Mouse (Mus musculus) midbrain, embryonic 12.5 days (tissue): Measurements from ENCODE around the gene Kcnq1. TPM values are rescaled to one million over a fixed set of nuclear protein-coding genes. Genes with fewer than 3 reads are reported as not detected.

Experiments
- ATAC-seq: fragments of 200-750 bp; cut with Nextera tagmentation; 2 replicates; pipeline ENCODE4 v1.8.0; 2017; ENCODE audit warnings: low read depth, moderate TSS enrichment, moderate library complexity; ENCODE audit not compliant: low FRiP score
- H3K27ac ChIP-seq: fragments of 300-500 bp; sonication (generic); replicated peaks from 2 replicates; pipeline ENCODE4 v1.5.1; 2016; ENCODE audit warnings: mild to moderate bottlenecking
- H3K27me3 ChIP-seq: fragments of 300-500 bp; sonication (generic); 2 replicates; pipeline ENCODE4 v1.6.1; 2016; ENCODE audit warnings: mild to moderate bottlenecking
- H3K36me3 ChIP-seq: fragments of 300-500 bp; sonication (generic); 2 replicates; pipeline ENCODE4 v1.6.1; 2016
- H3K4me1 ChIP-seq: fragments of 300-500 bp; sonication (generic); 2 replicates; pipeline ENCODE4 v1.6.1; 2016
- H3K4me2 ChIP-seq: fragments of 300-500 bp; sonication (generic); replicated peaks from 2 replicates; pipeline ENCODE4 v1.6.1; 2016; ENCODE audit warnings: mild to moderate bottlenecking, moderate library complexity
- H3K4me3 ChIP-seq: fragments of 300-500 bp; sonication (generic); 2 replicates; pipeline ENCODE4 v1.5.1; 2016; ENCODE audit warnings: mild to moderate bottlenecking
- H3K9ac ChIP-seq: fragments of 300-500 bp; sonication (generic); replicated peaks from 2 replicates; pipeline ENCODE4 v1.6.1; 2016; ENCODE audit warnings: mild to moderate bottlenecking, moderate library complexity
- H3K9me3 ChIP-seq: fragments of 300-500 bp; sonication (generic); 2 replicates; pipeline ENCODE4 v1.6.1; 2016; ENCODE audit warnings: mild to moderate bottlenecking
- WGBS: fragments of 180-500 bp; shearing (Covaris S2); methylation state at CpG from one replicate; pipeline ENCODE4 v1.1.7; 2016; 5-methylcytosine and 5-hydroxymethylcytosine counted together
- polyA plus RNA-seq: library from polyadenylated mRNA; unstranded; fragments of >200 nt; fragmentation: Nextera tagmentation; extraction: Ambion mirVana; gene quantifications from 2 replicates; pipeline ENCODE4 v1.2.1, GENCODE M21; 2016

Gene Kcnq1
- polyA plus RNA-seq, 1 experiment from 2014 or later = 0.98 TPM

- Histone ChIP-seq H3K36me3 (peaks cover 41% of the 10 kb centered on the region), H3K9ac (peak within 1 kb of the TSS; percentile 85)
- peak; percentile 96 for ATAC-seq
These were observed 37.1 kb upstream of the Kcnq1 start, which contains the start of gene Tssc4 for GRCm38 (mm10) chr7:143068882-143069591. Gene Tssc4 (plus strand): TSS chr7:143069249.

GRCm38 (mm10) chr7:143069751-143070400, 36.3 kb upstream of the Kcnq1 start:
- peaks cover 33% of the 10 kb centered on the region for H3K36me3 ChIP-seq
- WGBS = 11% methylated on average over 30 of the region's 30 CpGs
- peaks cover 30% of the 10 kb centered on the region for H3K4me1 ChIP-seq
- H3K27ac ChIP-seq = peak overlapping the region; percentile 69
- H3K4me3 ChIP-seq = peak overlapping the region; percentile 64
- no peak for ATAC-seq
- H3K4me2 ChIP-seq = peak overlapping the region; percentile 100
- peak overlapping the region; percentile 85 for H3K9ac ChIP-seq
- no peaks in the 10 kb centered on the region for H3K9me3 ChIP-seq
- H3K27me3 ChIP-seq = no peaks in the 10 kb centered on the region

More at GRCm38 (mm10) chr7:143068882-143069591, 37.1 kb upstream of the Kcnq1 start, which contains the start of gene Tssc4:
- peak within 1 kb of the TSS; percentile 94 for H3K27ac ChIP-seq
- no peaks in the 10 kb centered on the region for H3K27me3 ChIP-seq
- H3K9me3 ChIP-seq = no peaks in the 10 kb centered on the region
- peak within 1 kb of the TSS; percentile 100 for H3K4me2 ChIP-seq
- under 1% methylated on average over 51 of the region's 51 CpGs for WGBS
- H3K4me1 ChIP-seq = peaks cover 30% of the 10 kb centered on the region
- peak within 1 kb of the TSS; percentile 64 for H3K4me3 ChIP-seq

GRCm38 (mm10) chr7:143070506-143071070, 35.6 kb upstream of the Kcnq1 start:
- Histone ChIP-seq H3K36me3 (peaks cover 26% of the 10 kb centered on the region), H3K27me3 (no peaks in the 10 kb centered on the region), H3K9me3 (no peaks in the 10 kb centered on the region), H3K4me3 (peak overlapping the region; percentile 64), H3K4me1 (peaks cover 30% of the 10 kb centered on the region), H3K9ac (peak overlapping the region; percentile 85), H3K4me2 (peak overlapping the region; percentile 100), H3K27ac (no peak overlapping the region)
- ATAC-seq = no peak
- 89% methylated on average over 10 of the region's 10 CpGs for WGBS

GRCm38 (mm10) chr7:143072605-143073004, 33.6 kb upstream of the Kcnq1 start:
- WGBS = 89% methylated on average over 5 of the region's 5 CpGs
- no peak for ATAC-seq
- Histone ChIP-seq H3K4me2 (no peak overlapping the region), H3K4me1 (peaks cover 29% of the 10 kb centered on the region), H3K9ac (no peak overlapping the region), H3K27ac (no peak overlapping the region), H3K27me3 (no peaks in the 10 kb centered on the region), H3K36me3 (peaks cover 9% of the 10 kb centered on the region; the same call in 1 of the 2 replicates), H3K9me3 (no peaks in the 10 kb centered on the region), H3K4me3 (no peak overlapping the region)

- Histone ChIP-seq H3K4me1 (peaks cover 24% of the 10 kb centered on the region), H3K27ac (no peak overlapping the region), H3K9ac (no peak overlapping the region), H3K9me3 (no peaks in the 10 kb centered on the region), H3K27me3 (no peaks in the 10 kb centered on the region), H3K36me3 (peaks cover 5% of the 10 kb centered on the region; the same call in 1 of the 2 replicates), H3K4me2 (no peak overlapping the region), H3K4me3 (no peak overlapping the region)
- WGBS = 77% methylated on average over 1 of the region's 1 CpGs
- ATAC-seq = no peak
These were observed 33.1 kb upstream of the Kcnq1 start for GRCm38 (mm10) chr7:143073086-143073485.

- H3K27ac ChIP-seq = no peak overlapping the region
- ATAC-seq = no peak
- no peak overlapping the region for H3K4me3 ChIP-seq
- peaks cover 12% of the 10 kb centered on the region for H3K4me1 ChIP-seq
- no peak overlapping the region for H3K9ac ChIP-seq
- 80% methylated on average over 5 of the region's 5 CpGs for WGBS
- H3K27me3 ChIP-seq = no peaks in the 10 kb centered on the region
- H3K4me2 ChIP-seq = no peak overlapping the region
- peaks cover 5% of the 10 kb centered on the region; the same call in 1 of the 2 replicates for H3K36me3 ChIP-seq
- H3K9me3 ChIP-seq = no peaks in the 10 kb centered on the region
These were observed 30.8 kb upstream of the Kcnq1 start for GRCm38 (mm10) chr7:143075394-143075793.

- H3K36me3 ChIP-seq = no peaks in the 10 kb centered on the region
- no peaks in the 10 kb centered on the region for H3K9me3 ChIP-seq
- no peak overlapping the region for H3K4me2 ChIP-seq
- 92% methylated on average over 2 of the region's 2 CpGs for WGBS
- no peaks in the 10 kb centered on the region for H3K4me1 ChIP-seq
- no peak overlapping the region for H3K27ac ChIP-seq
- H3K9ac ChIP-seq = no peak overlapping the region
- no peak overlapping the region for H3K4me3 ChIP-seq
- ATAC-seq = no peak
- H3K27me3 ChIP-seq = no peaks in the 10 kb centered on the region; the same call in 1 of the 2 replicates
These were observed 28.8 kb upstream of the Kcnq1 start for GRCm38 (mm10) chr7:143077351-143077750.

- Histone ChIP-seq H3K4me1 (0 out of 2 replicates have a peak, but pooled peaks cover 3% of the 10 kb centered on the region), H3K27ac (no peak overlapping the region), H3K9ac (no peak overlapping the region), H3K27me3 (no peaks in the 10 kb centered on the region; the same call in 1 of the 2 replicates), H3K4me3 (no peak overlapping the region), H3K4me2 (no peak overlapping the region), H3K36me3 (no peaks in the 10 kb centered on the region), H3K9me3 (no peaks in the 10 kb centered on the region)
- no peak for ATAC-seq
- 82% methylated on average over 6 of the region's 6 CpGs for WGBS
These were observed 24.1 kb upstream of the Kcnq1 start for GRCm38 (mm10) chr7:143082024-143082423.

GRCm38 (mm10) chr7:143083708-143084107, 22.5 kb upstream of the Kcnq1 start:
- 82% methylated on average over 2 of the region's 2 CpGs for WGBS
- H3K4me1 ChIP-seq = 0 out of 2 replicates have a peak, but pooled peaks cover 3% of the 10 kb centered on the region
- H3K27ac ChIP-seq = no peak overlapping the region
- no peak for ATAC-seq
- H3K4me2 ChIP-seq = no peak overlapping the region
- no peaks in the 10 kb centered on the region for H3K36me3 ChIP-seq
- H3K4me3 ChIP-seq = no peak overlapping the region
- no peaks in the 10 kb centered on the region; the same call in 1 of the 2 replicates for H3K27me3 ChIP-seq
- no peak overlapping the region for H3K9ac ChIP-seq
- no peaks in the 10 kb centered on the region for H3K9me3 ChIP-seq

- Histone ChIP-seq H3K9ac (no peak overlapping the region), H3K4me2 (no peak overlapping the region), H3K9me3 (no peaks in the 10 kb centered on the region), H3K27ac (no peak overlapping the region), H3K4me3 (no peak overlapping the region), H3K36me3 (no peaks in the 10 kb centered on the region), H3K27me3 (no peaks in the 10 kb centered on the region; the same call in 1 of the 2 replicates), H3K4me1 (0 out of 2 replicates have a peak, but pooled peaks cover 3% of the 10 kb centered on the region)
- no peak for ATAC-seq
- 60% methylated on average over 2 of the region's 2 CpGs for WGBS
These were observed 19.8 kb upstream of the Kcnq1 start for GRCm38 (mm10) chr7:143086366-143086765.

GRCm38 (mm10) chr7:143087070-143087579, 19.0 kb upstream of the Kcnq1 start:
- H3K9ac ChIP-seq = no peak overlapping the region
- 0 out of 2 replicates have a peak, but pooled peaks cover 3% of the 10 kb centered on the region for H3K4me1 ChIP-seq
- no peaks in the 10 kb centered on the region for H3K36me3 ChIP-seq
- no peak overlapping the region for H3K4me3 ChIP-seq
- no peak overlapping the region for H3K27ac ChIP-seq
- H3K9me3 ChIP-seq = no peaks in the 10 kb centered on the region
- no peak overlapping the region for H3K4me2 ChIP-seq
- H3K27me3 ChIP-seq = no peaks in the 10 kb centered on the region
- ATAC-seq = no peak
- WGBS = 42% methylated on average over 4 of the region's 4 CpGs
